Mouse (Mus musculus): Measurements from ENCODE around the gene Ccdc115. TPM values are rescaled to one million over a fixed set of nuclear protein-coding genes. Genes with fewer than 3 reads are reported as not detected.

The Ccdc115 gene
- total RNA-seq, 2 experiments from 2014 or later, result 11.7 to 12.6 TPM

Small RNA genes within 50 kb of the gene (microRNA-seq; reads per million reads assigned to microRNA genes)
- gene Mir5103, result not detected

Other genes with a start within 250 kb of the Ccdc115 start
- 10 to 100 TPM; 10.3 to 13.4 TPM for gene Imp4, start 179 bp upstream of the Ccdc115 start, total RNA-seq (2021)
- 1 to 10 TPM; 1.4 to 1.9 TPM for gene Ptpn18, start 20.1 kb upstream of the Ccdc115 start, total RNA-seq (2021)
- gene Prss39, start 58.7 kb upstream of the Ccdc115 start, total RNA-seq (2021), result not detected
- not detected for gene Cfc1, start 96.0 kb upstream of the Ccdc115 start, total RNA-seq (2021)
- gene Prss40, start 121.3 kb upstream of the Ccdc115 start, total RNA-seq (2021), result not detected
- gene Amer3, start 140.0 kb upstream of the Ccdc115 start, total RNA-seq (2021), result not detected

Data from gastrocnemius, adult 18-20 months (tissue).